Mouse (Mus musculus) kidney, embryonic 15.5 days (tissue): ENCODE data around the gene Prps1. TPM values are rescaled to one million over a fixed set of nuclear protein-coding genes. Genes with fewer than 3 reads are reported as not detected.
A peak's percentile ranks its signal among the peaks of the same experiment; 100 is the strongest.

Experiments used
- ATAC-seq: fragments of 200-750 bp; cut with Nextera tagmentation; replicated peaks from 2 replicates; pipeline ENCODE4 v1.8.0; 2017; ENCODE audit warnings: moderate TSS enrichment; ENCODE audit not compliant: low FRiP score
- H3K27ac ChIP-seq: fragments of 300-500 bp; sonication (generic); 2 replicates; pipeline ENCODE4 v1.5.1; 2015; ENCODE audit warnings: mild to moderate bottlenecking, inconsistent platforms
- H3K27me3 ChIP-seq: fragments of 300-500 bp; sonication (generic); 2 replicates; pipeline ENCODE4 v1.6.1; 2015; ENCODE audit warnings: inconsistent platforms
- H3K36me3 ChIP-seq: fragments of 300-500 bp; sonication (generic); 2 replicates; pipeline ENCODE4 v1.6.1; 2015; ENCODE audit warnings: inconsistent platforms
- H3K4me1 ChIP-seq: fragments of 300-500 bp; sonication (generic); 2 replicates; pipeline ENCODE4 v1.6.1; 2015; ENCODE audit warnings: inconsistent platforms
- H3K4me2 ChIP-seq: fragments of 300-500 bp; sonication (generic); 2 replicates; pipeline ENCODE4 v1.6.1; 2015; ENCODE audit warnings: moderate library complexity, mild to moderate bottlenecking, inconsistent platforms
- H3K4me3 ChIP-seq: fragments of 300-500 bp; sonication (generic); replicated peaks from 2 replicates; pipeline ENCODE4 v1.5.1; 2015; ENCODE audit warnings: mild to moderate bottlenecking, inconsistent platforms
- H3K9ac ChIP-seq: fragments of 300-500 bp; sonication (generic); 2 replicates; pipeline ENCODE4 v1.6.1; 2015; ENCODE audit warnings: mild to moderate bottlenecking, inconsistent platforms
- H3K9me3 ChIP-seq: fragments of 300-500 bp; sonication (generic); replicated peaks from 2 replicates; pipeline ENCODE4 v1.6.1; 2016; ENCODE audit warnings: inconsistent platforms
- WGBS: fragments of 180-500 bp; shearing (Covaris S2); methylation state at CpG from one replicate; pipeline ENCODE4 v1.1.7; 2015; ENCODE audit warnings: mixed read lengths; 5-methylcytosine and 5-hydroxymethylcytosine counted together
- polyA plus RNA-seq: library from polyadenylated mRNA; unstranded; fragments of >200 nt; fragmentation: Nextera tagmentation; extraction: Ambion mirVana; gene quantifications from 2 replicates; pipeline ENCODE4 v1.2.1, GENCODE M21; 2015

Gene Prps1
- 42.7 and 44.0 TPM in 2 replicates for polyA plus RNA-seq

GRCm38 (mm10) chrX:140456279-140456731 is at the start of gene Prps1:
TSS of gene Prps1 (plus strand) at chrX:140456613.
- Histone ChIP-seq H3K36me3 (no peaks in the 10 kb centered on the region), H3K9ac (peak within 1 kb of the TSS; percentile 41; the same call in 1 of the 2 replicates), H3K27me3 (peaks cover 25% of the 10 kb centered on the region), H3K4me1 (0 out of 2 replicates have a peak, but pooled peaks cover 2% of the 10 kb centered on the region), H3K4me3 (peak within 1 kb of the TSS; percentile 58), H3K4me2 (peak within 1 kb of the TSS; percentile 74), H3K27ac (no peak within 1 kb of the TSS), H3K9me3 (no peaks in the 10 kb centered on the region)
- whole genome bisulfite sequencing: 20% methylated on average over 26 of the region's 26 CpGs
- peak; percentile 97 for ATAC-seq

DNA sequence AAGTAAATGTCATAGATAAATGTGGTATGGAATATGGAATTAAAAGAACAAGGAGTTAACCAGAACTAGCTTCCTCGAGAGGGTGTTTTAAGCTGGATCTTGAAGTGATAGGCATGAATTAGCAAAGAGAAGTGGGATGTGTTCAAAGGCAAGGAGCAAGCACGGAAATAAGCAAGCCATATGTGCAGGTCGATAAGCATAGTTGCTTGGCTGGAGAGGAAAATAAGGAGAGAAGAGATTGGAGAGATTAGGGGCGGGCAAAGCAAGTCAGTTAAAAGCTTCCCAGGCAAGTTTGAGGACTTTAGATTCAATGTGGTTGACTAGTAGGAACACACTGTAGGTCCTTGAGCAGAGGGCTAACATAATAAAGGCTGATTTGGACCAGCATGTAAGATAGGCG is 48.8 kb upstream of the Prps1 start:
- no peak overlapping the region for H3K27ac ChIP-seq
- no peak for ATAC-seq
- H3K9ac ChIP-seq: no peak overlapping the region
- peaks cover 38% of the 10 kb centered on the region for H3K27me3 ChIP-seq
- H3K4me1 ChIP-seq: no peaks in the 10 kb centered on the region
- no peaks in the 10 kb centered on the region for H3K36me3 ChIP-seq
- H3K4me3 ChIP-seq: no peak overlapping the region
- H3K9me3 ChIP-seq: no peaks in the 10 kb centered on the region
- H3K4me2 ChIP-seq: no peak overlapping the region
- WGBS: 69% methylated on average over 5 of the region's 5 CpGs

DNA sequence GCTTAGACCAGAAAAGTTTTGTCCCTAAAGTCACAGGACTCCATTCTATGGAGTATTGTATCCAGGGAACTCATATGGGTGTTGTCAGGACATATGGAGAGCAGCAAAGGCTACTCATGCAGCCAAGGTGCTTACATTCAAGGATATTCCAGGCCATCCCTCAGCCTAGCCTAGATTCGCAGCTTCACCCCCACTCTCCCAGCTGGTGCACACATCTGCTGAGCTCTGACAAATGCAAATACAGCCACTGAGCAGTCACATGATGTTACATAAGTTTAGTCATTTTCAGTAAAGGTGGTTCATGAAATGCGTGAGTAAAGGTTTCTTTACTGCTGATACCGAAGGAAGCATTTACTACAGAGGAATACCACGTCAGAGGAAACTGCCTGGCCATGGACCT is 37.9 kb upstream of the Prps1 start:
- H3K4me3 ChIP-seq: no peak overlapping the region
- no peak overlapping the region for H3K9ac ChIP-seq
- WGBS: 97% methylated on average over 4 of the region's 4 CpGs
- no peaks in the 10 kb centered on the region for H3K4me1 ChIP-seq
- no peak overlapping the region for H3K4me2 ChIP-seq
- H3K36me3 ChIP-seq: no peaks in the 10 kb centered on the region
- ATAC-seq: no peak
- H3K27ac ChIP-seq: no peak overlapping the region
- peaks cover 49% of the 10 kb centered on the region for H3K27me3 ChIP-seq
- no peaks in the 10 kb centered on the region for H3K9me3 ChIP-seq

DNA sequence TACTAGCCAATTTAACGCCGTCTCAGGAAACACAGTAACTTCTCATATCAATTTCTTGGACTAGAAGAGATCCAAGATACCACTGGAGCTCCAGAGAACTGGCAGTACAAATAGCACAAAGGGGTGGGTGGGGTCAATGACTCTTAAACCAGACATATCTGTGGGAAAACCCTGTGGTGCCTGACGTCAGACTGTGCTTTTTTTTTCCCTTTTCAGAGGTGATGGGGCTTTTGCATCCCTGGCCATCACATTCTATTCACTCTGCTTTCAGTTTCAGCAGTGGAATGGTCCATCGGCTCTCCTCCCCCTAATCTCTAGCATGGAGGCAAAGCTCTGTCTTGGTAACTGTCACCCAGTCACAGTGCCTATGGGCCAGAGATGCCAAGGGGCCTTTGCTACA is 29.3 kb upstream of the Prps1 start:
- H3K4me2 ChIP-seq: no peak overlapping the region
- H3K4me3 ChIP-seq: no peak overlapping the region
- no peak for ATAC-seq
- no peaks in the 10 kb centered on the region for H3K9me3 ChIP-seq
- H3K27me3 ChIP-seq: peaks cover 8% of the 10 kb centered on the region
- no peaks in the 10 kb centered on the region for H3K4me1 ChIP-seq
- 77% methylated on average over 4 of the region's 4 CpGs for WGBS
- no peaks in the 10 kb centered on the region for H3K36me3 ChIP-seq
- no peak overlapping the region for H3K27ac ChIP-seq
- no peak overlapping the region for H3K9ac ChIP-seq

GRCm38 (mm10) chrX:140428252-140428651 is 28.2 kb upstream of the Prps1 start:
- no peak overlapping the region for H3K4me2 ChIP-seq
- WGBS: 76% methylated on average over 7 of the region's 8 CpGs
- no peaks in the 10 kb centered on the region for H3K9me3 ChIP-seq
- H3K4me3 ChIP-seq: no peak overlapping the region
- ATAC-seq: no peak
- H3K9ac ChIP-seq: no peak overlapping the region
- no peaks in the 10 kb centered on the region for H3K36me3 ChIP-seq
- H3K27me3 ChIP-seq: peaks cover 12% of the 10 kb centered on the region
- H3K4me1 ChIP-seq: no peaks in the 10 kb centered on the region
- no peak overlapping the region for H3K27ac ChIP-seq

DNA sequence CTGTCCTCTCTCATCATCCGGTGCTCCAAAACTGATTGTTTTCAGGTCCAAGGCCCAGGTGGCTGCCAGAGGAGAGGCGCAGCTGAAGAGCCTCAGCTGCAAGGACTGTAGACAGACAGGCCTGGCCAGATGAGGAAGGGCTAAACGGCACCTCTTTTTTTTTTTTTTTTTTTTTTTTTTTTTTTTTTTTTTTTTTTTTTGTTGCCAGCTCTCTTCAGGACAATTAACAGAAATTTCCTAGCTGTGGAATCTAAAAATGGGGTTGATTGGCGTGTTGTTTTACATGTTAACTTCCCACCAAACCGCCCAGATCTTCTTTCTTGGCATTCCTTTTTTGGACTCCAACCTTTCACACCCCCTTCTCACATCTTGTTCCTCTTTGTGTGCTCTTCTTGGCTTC is 26.4 kb upstream of the Prps1 start:
- Histone ChIP-seq H3K4me2 (no peak overlapping the region), H3K27me3 (peaks cover 25% of the 10 kb centered on the region), H3K27ac (no peak overlapping the region), H3K4me1 (no peaks in the 10 kb centered on the region), H3K4me3 (no peak overlapping the region), H3K9ac (no peak overlapping the region), H3K9me3 (no peaks in the 10 kb centered on the region), H3K36me3 (no peaks in the 10 kb centered on the region)
- ATAC-seq: no peak
- 81% methylated on average over 5 of the region's 5 CpGs for WGBS

- Histone ChIP-seq H3K27ac (no peak overlapping the region), H3K4me3 (no peak overlapping the region), H3K9me3 (no peaks in the 10 kb centered on the region), H3K27me3 (peaks cover 27% of the 10 kb centered on the region), H3K9ac (no peak overlapping the region), H3K4me2 (no peak overlapping the region), H3K4me1 (no peaks in the 10 kb centered on the region), H3K36me3 (no peaks in the 10 kb centered on the region)
- no peak for ATAC-seq
- 87% methylated on average over 12 of the region's 12 CpGs for WGBS
Measured at GRCm38 (mm10) chrX:140430506-140430905, 25.9 kb upstream of the Prps1 start.

- no peak overlapping the region for H3K27ac ChIP-seq
- no peak overlapping the region for H3K4me2 ChIP-seq
- H3K9ac ChIP-seq: no peak overlapping the region
- no peak for ATAC-seq
- H3K36me3 ChIP-seq: no peaks in the 10 kb centered on the region
- WGBS: 88% methylated on average over 15 of the region's 15 CpGs
- peaks cover 35% of the 10 kb centered on the region for H3K27me3 ChIP-seq
- H3K9me3 ChIP-seq: no peaks in the 10 kb centered on the region
- H3K4me1 ChIP-seq: no peaks in the 10 kb centered on the region
- H3K4me3 ChIP-seq: no peak overlapping the region
Measured at GRCm38 (mm10) chrX:140431981-140432380, 24.4 kb upstream of the Prps1 start.

GRCm38 (mm10) chrX:140432786-140433185 is 23.6 kb upstream of the Prps1 start:
- 94% methylated on average over 11 of the region's 11 CpGs for WGBS
- Histone ChIP-seq H3K27me3 (peaks cover 35% of the 10 kb centered on the region), H3K9me3 (no peaks in the 10 kb centered on the region), H3K27ac (no peak overlapping the region), H3K4me3 (no peak overlapping the region), H3K36me3 (no peaks in the 10 kb centered on the region), H3K9ac (no peak overlapping the region), H3K4me2 (no peak overlapping the region), H3K4me1 (no peaks in the 10 kb centered on the region)
- ATAC-seq: no peak

GRCm38 (mm10) chrX:140437906-140438305 is 18.5 kb upstream of the Prps1 start:
- peaks cover 46% of the 10 kb centered on the region for H3K27me3 ChIP-seq
- no peak for ATAC-seq
- H3K36me3 ChIP-seq: no peaks in the 10 kb centered on the region
- no peaks in the 10 kb centered on the region for H3K9me3 ChIP-seq
- no peak overlapping the region for H3K27ac ChIP-seq
- H3K4me1 ChIP-seq: no peaks in the 10 kb centered on the region
- H3K9ac ChIP-seq: no peak overlapping the region
- no peak overlapping the region for H3K4me3 ChIP-seq
- H3K4me2 ChIP-seq: no peak overlapping the region

DNA sequence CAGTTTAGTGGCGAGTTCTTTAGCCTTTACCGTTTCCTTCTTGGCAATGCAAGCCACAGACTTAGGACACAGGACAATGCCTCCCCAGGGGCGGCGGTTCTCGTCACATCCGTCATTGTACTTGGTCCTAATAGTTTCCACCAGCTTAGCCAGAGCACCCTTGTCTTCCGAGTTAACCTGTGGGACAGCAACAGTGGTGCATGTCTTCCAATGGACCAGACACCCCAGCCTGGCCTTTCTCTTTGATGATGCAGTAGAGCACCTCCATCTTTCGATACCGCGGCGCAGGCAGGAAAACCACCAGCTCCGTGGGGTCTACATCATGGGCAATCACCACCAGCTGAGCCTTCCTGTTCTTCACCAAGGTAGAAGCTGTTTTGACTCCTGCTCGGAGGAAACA is 10.9 kb upstream of the Prps1 start:
- 82% methylated on average over 13 of the region's 13 CpGs for WGBS
- no peak for ATAC-seq

GRCm38 (mm10) chrX:140450071-140450470 is 6.3 kb upstream of the Prps1 start:
- no peaks in the 10 kb centered on the region for H3K36me3 ChIP-seq
- no peak for ATAC-seq
- H3K4me1 ChIP-seq: no peaks in the 10 kb centered on the region
- H3K9ac ChIP-seq: no peak overlapping the region
- H3K4me2 ChIP-seq: no peak overlapping the region
- no peak overlapping the region for H3K4me3 ChIP-seq
- H3K9me3 ChIP-seq: no peaks in the 10 kb centered on the region
- no peak overlapping the region for H3K27ac ChIP-seq
- H3K27me3 ChIP-seq: peaks cover 24% of the 10 kb centered on the region
- WGBS: 74% methylated on average over 3 of the region's 3 CpGs

More for the DNA sequence above, 10.9 kb upstream of the Prps1 start:
- H3K36me3 ChIP-seq: no peaks in the 10 kb centered on the region
- peaks cover 28% of the 10 kb centered on the region for H3K27me3 ChIP-seq
- no peak overlapping the region for H3K4me3 ChIP-seq
- no peaks in the 10 kb centered on the region for H3K4me1 ChIP-seq
- H3K9me3 ChIP-seq: no peaks in the 10 kb centered on the region
- H3K27ac ChIP-seq: no peak overlapping the region
- no peak overlapping the region for H3K4me2 ChIP-seq
- H3K9ac ChIP-seq: no peak overlapping the region
